Mouse (Mus musculus) thymus, adult 2 months (tissue): ENCODE measurements around the gene Myo18b.

Source experiments
- CTCF ChIP-seq: fragments of 200-500 bp; IDR thresholded peaks from 2 replicates; pipeline ENCODE4 v1.5.1; 2012; ENCODE audit warnings: mild to moderate bottlenecking, control low read depth, low read length, moderate library complexity, borderline replicate concordance; ENCODE audit not compliant: control insufficient read depth, poor library complexity, insufficient read depth; ENCODE audit errors: extremely low read depth
- POLR2A ChIP-seq: fragments of 200-500 bp; IDR thresholded peaks from 2 replicates; pipeline ENCODE4 v1.6.1; 2012; ENCODE audit warnings: mild to moderate bottlenecking, low read length, control low read depth, moderate library complexity; ENCODE audit not compliant: control insufficient read depth, poor library complexity, insufficient read depth; ENCODE audit errors: extremely low read depth

DNA sequence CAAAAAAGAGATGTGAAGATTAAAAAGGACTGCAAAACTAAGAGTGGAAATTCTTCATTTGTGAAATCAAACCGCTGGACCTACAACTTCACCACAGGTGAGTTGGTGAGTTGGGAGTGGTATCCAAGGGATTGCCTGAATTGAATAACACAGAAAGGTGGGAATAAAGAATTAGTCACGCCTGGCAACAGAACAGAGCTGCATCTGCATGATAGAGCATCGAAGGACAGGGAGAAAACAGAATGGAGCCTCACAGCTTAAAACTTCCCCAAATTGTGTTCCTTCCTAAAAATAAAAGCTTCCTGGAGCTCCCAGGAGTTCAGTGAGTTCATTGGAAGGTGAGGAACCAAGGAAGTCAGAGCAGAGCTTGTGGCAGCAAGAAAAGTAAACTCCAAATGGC lies 73.7 kb downstream of the Myo18b start:
- TF ChIP-seq CTCF, result no peak
- TF ChIP-seq POLR2A, result no peak
